Mouse (Mus musculus): Measurements from ENCODE around the gene Slc35e3. TPM values are rescaled to one million over a fixed set of nuclear protein-coding genes. Genes with fewer than 3 reads are reported as not detected.
"Not testable (repeated sequence)": the region's sequence is repeated elsewhere in the genome, so short reads cannot be mapped to it uniquely, and the experiment has no call there.

The Slc35e3 gene
- total and polyA plus RNA-seq, 2 experiments from 2014 or later, result 23.9 to 24.9 TPM

DNA sequence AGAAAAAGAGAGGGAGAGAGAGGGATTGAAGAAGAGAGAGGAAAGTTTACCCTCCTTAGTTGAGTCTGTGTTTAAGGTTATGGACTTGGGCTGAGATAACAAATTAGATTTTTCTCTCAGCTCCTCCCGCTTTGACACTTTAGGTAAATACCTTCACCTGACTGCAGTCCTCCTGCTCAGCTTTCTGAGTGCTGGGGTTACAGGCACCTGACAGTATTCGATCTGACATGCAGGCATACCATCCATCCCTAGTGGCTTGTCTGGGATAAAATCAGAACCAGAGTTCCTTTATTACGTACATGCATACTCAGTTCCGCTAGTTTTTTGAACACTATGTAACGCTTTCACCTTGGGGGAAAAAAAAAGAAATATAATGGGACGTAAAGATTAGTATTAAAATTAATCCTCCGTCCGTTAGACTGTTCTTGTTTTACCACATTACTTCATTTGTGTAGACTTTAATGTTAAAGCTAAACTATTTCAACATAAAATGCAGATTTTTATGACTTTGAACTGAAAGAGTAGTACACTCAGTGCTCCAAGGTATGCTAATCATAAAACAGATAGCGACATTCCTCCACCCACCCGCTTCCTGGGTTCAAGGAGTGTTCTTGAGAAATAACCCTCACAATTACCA lies 3.0 kb upstream of the Slc35e3 start:
- H3K4me3 ChIP-seq (ENCODE audit: low read length), result no peak overlapping the region
- WGBS, result 96% methylated on average over 10 of the region's 10 CpGs

DNA sequence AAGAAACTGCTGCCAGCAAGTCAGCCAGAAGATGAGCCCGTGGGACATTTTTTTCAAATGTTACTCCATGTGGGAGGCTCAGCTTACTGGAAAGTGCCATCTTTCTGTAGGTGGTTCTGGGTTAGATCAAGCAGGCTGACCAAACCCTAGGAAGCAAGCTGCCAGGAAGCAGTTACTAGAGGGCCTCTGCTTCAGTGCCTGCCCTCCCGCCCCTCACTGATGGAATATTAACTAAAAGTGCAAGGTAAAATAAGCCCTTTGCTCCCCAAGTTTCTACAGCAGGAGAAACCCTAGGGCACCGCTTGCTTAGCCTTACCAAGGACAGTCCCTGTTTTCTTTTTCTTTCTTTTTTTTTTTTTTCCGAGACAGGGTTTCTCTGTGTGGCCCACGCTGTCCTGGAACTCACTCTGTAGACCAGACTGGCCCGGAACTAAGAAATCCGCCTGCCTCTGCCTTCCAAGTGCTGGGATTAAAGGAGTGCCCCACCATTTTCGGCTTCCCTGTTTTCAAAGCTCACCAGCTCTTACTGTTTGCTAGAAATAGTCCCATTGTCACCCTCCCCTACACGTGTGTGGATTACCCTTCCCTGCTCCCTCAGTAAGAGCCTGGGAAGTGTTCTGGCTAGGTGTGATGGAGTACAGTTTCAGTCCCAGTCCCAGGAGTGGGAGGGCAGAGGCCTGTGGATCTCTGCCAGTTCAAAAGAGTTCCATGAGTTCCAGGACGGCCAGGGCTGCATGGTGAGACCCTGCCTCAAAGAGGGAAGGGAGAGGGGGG lies 2.3 kb upstream of the Slc35e3 start:
- H3K4me2 ChIP-seq (ENCODE audit: low read depth, low read length), result no peak overlapping the region
- DNase-seq (ENCODE audit: low spot score) (no peak), ATAC-seq (no peak)
- 90% methylated on average over 10 of the region's 10 CpGs for WGBS
- no peak for TF ChIP-seq CTCF (IDR thresholded peaks at IDR 0.05; ENCODE audit: low read depth)
- H3K36me3 ChIP-seq (ENCODE audit: insufficient read depth, low read length), result peaks cover 4% of the 10 kb centered on the region; the same call in 1 of the 2 replicates
- peaks cover 5% of the 10 kb centered on the region; the same call in 1 of the 2 replicates for H3K4me1 ChIP-seq (ENCODE audit: insufficient read depth, low read length)
- no peak overlapping the region for H3K27ac ChIP-seq
- H3K9me3 ChIP-seq (ENCODE audit: low read length), result no peaks in the 10 kb centered on the region
- no peak overlapping the region for H3K4me3 ChIP-seq (ENCODE audit: low read length)
- H3K9ac ChIP-seq (replicated peaks; ENCODE audit: low read length), result no peak overlapping the region
- H3K27me3 ChIP-seq (ENCODE audit: insufficient read depth, low read length), result no peaks in the 10 kb centered on the region

More for the DNA sequence above, 3.0 kb upstream of the Slc35e3 start:
- ATAC-seq, result no peak
- Histone ChIP-seq H3K9me3 (ENCODE audit: low read length) (no peaks in the 10 kb centered on the region), H3K36me3 (ENCODE audit: insufficient read depth, low read length) (peaks cover 4% of the 10 kb centered on the region; the same call in 1 of the 2 replicates), H3K27ac (no peak overlapping the region), H3K4me1 (ENCODE audit: insufficient read depth, low read length) (peaks cover 5% of the 10 kb centered on the region; the same call in 1 of the 2 replicates), H3K4me2 (ENCODE audit: low read depth, low read length) (no peak overlapping the region), H3K27me3 (ENCODE audit: insufficient read depth, low read length) (no peaks in the 10 kb centered on the region), H3K9ac (replicated peaks; ENCODE audit: low read length) (no peak overlapping the region)
- no peak for TF ChIP-seq CTCF (IDR thresholded peaks at IDR 0.05; ENCODE audit: low read depth)
- no peak for DNase-seq (ENCODE audit: low spot score)

DNA sequence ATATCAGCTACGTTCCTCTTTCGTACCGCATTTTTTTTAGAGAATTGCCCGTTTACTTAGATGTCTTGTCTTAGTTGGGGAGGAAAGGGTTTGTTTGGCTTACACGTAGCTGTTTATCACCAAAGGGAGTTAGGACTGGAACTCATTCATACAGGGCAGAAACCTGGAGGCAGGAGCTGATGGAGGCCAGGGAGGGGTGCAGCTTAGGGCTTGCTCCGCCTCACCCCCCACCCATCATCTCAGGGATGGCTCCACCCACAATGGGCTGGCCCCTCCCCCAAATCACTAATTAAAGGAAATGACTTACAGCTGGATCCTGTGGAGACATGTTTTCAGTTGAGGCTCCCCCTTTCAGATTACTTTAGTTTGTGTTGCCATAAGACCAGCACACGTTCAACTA lies 1.5 kb upstream of the Slc35e3 start:
- Histone ChIP-seq H3K9me3 (ENCODE audit: low read length) (no peaks in the 10 kb centered on the region), H3K36me3 (ENCODE audit: insufficient read depth, low read length) (peaks cover 4% of the 10 kb centered on the region; the same call in 1 of the 2 replicates), H3K27ac (no peak overlapping the region), H3K4me3 (ENCODE audit: low read length) (no peak overlapping the region), H3K9ac (replicated peaks; ENCODE audit: low read length) (no peak overlapping the region), H3K27me3 (ENCODE audit: insufficient read depth, low read length) (no peaks in the 10 kb centered on the region), H3K4me1 (ENCODE audit: insufficient read depth, low read length) (peaks cover 5% of the 10 kb centered on the region; the same call in 1 of the 2 replicates), H3K4me2 (ENCODE audit: low read depth, low read length) (no peak overlapping the region)
- DNase-seq (ENCODE audit: low spot score) (no peak), ATAC-seq (no peak)
- TF ChIP-seq CTCF (IDR thresholded peaks at IDR 0.05; ENCODE audit: low read depth), result no peak
- 92% methylated on average over 7 of the region's 7 CpGs for whole genome bisulfite sequencing

DNA sequence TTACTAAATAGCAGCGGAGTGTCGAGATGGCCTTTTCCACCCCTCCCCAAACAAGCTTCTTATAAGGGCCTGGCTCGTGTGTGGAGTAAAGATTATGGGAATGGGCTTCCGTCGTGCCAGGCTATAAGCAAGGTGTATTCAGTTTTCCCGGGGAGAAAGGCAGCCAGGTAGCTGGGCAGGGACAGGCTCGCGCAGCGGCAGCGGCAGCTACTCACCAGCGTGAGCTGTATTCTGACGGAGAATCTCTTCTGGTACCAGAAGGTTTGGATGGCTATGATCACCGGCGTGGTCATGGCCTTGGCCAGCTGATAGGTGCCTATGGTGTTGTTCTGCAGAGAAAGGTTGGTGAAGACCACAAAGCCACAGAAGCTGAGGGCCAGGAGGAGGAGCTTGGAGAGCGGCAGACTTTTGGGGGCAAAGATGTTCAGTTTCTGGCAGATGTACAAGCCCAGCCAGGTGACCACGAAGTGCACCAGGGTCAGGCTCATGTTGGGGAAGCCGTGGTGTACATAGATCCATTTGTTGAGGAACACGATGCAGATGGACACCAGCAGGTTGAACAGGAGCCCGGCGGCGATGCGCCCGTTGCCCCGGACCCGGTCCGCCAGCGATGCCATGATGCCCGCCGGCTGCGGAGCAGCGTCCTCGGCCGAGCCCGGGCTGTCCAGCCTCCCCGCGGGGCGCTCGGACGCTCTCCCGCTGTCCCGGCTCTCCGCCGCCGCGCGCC lies 432 bp downstream of the Slc35e3 start:
- H3K36me3 ChIP-seq (ENCODE audit: insufficient read depth, low read length); H3K9me3 ChIP-seq (ENCODE audit: low read length); H3K4me1 ChIP-seq (ENCODE audit: insufficient read depth, low read length); H3K27me3 ChIP-seq (ENCODE audit: insufficient read depth, low read length); DNase-seq (ENCODE audit: low spot score): not testable (repeated sequence)
- H3K4me3 ChIP-seq (ENCODE audit: low read length), result peak overlapping the region; percentile 54
- ATAC-seq, result peak; percentile 77
- peak overlapping the region; percentile 72 for H3K4me2 ChIP-seq (ENCODE audit: low read depth, low read length)
- peak overlapping the region; percentile 36; the same call in 1 of the 2 replicates for H3K27ac ChIP-seq
- peak overlapping the region; percentile 58 for H3K9ac ChIP-seq (replicated peaks; ENCODE audit: low read length)
- WGBS, result 1% methylated on average over 13 of the region's 46 CpGs

DNA sequence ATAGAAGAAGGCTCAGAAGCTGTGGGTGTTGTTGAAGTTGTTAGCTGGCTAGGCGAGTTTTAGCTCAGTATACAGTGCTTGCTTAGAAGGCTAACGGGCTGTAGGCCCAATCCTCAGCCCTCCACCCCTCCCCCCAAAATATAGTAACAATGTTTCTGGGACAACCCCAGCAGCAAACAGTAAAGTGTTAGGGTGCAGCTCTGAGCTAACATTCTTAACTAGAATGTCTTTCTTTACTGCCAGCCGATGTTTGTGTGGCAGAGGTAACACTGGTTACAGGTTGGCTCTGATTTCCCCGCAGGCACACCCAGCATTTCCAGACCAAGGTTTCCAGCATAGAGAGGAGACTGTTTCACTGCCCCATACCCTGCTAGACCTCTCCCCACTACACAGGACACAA lies 2.2 kb downstream of the Slc35e3 start:
- peak overlapping the region; percentile 72 for H3K4me2 ChIP-seq (ENCODE audit: low read depth, low read length)
- no peak for TF ChIP-seq CTCF (IDR thresholded peaks at IDR 0.05; ENCODE audit: low read depth)
- ATAC-seq, result no peak
- H3K9me3 ChIP-seq (ENCODE audit: low read length), result no peaks in the 10 kb centered on the region
- H3K9ac ChIP-seq (replicated peaks; ENCODE audit: low read length), result no peak overlapping the region
- peaks cover 12% of the 10 kb centered on the region; the same call in 1 of the 2 replicates for H3K36me3 ChIP-seq (ENCODE audit: insufficient read depth, low read length)
- no peaks in the 10 kb centered on the region for H3K27me3 ChIP-seq (ENCODE audit: insufficient read depth, low read length)
- WGBS, result 57% methylated on average over 4 of the region's 4 CpGs
- peaks cover 5% of the 10 kb centered on the region; the same call in 1 of the 2 replicates for H3K4me1 ChIP-seq (ENCODE audit: insufficient read depth, low read length)
- no peak overlapping the region for H3K4me3 ChIP-seq (ENCODE audit: low read length)
- DNase-seq (ENCODE audit: low spot score), result no peak
- H3K27ac ChIP-seq, result no peak overlapping the region

DNA sequence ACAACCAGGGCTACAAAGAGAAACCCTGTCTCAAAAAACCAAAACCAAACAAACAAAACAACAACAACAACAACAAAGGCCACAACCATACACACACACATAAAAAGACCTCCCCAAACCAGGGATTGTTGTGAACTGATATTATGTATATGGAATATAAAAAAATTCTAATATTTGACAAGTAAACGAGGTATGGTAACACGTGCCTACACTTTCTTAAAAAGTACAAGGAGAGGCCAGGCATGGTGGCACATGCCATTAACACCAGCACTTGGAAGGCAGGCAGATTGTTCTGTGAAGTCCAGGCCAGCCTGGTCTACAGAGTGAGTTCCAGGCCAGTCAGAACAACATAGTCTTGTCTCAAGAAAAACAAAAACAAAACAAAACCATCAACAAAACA lies 3.0 kb downstream of the Slc35e3 start:
- ATAC-seq (no peak), DNase-seq (ENCODE audit: low spot score) (no peak)
- TF ChIP-seq CTCF (IDR thresholded peaks at IDR 0.05; ENCODE audit: low read depth), result no peak
- Histone ChIP-seq H3K4me1 (ENCODE audit: insufficient read depth, low read length) (peaks cover 5% of the 10 kb centered on the region; the same call in 1 of the 2 replicates), H3K4me3 (ENCODE audit: low read length) (no peak overlapping the region), H3K4me2 (ENCODE audit: low read depth, low read length) (0 out of 2 replicates have a peak overlapping the region, but pooled peaks have one; percentile 72), H3K27ac (no peak overlapping the region), H3K36me3 (ENCODE audit: insufficient read depth, low read length) (peaks cover 20% of the 10 kb centered on the region; the same call in 1 of the 2 replicates), H3K9me3 (ENCODE audit: low read length) (no peaks in the 10 kb centered on the region), H3K27me3 (ENCODE audit: insufficient read depth, low read length) (no peaks in the 10 kb centered on the region), H3K9ac (replicated peaks; ENCODE audit: low read length) (no peak overlapping the region)
- 88% methylated on average over 2 of the region's 2 CpGs for WGBS

All from hindbrain, postnatal 0 days (tissue).